In the genomic region with DNA sequence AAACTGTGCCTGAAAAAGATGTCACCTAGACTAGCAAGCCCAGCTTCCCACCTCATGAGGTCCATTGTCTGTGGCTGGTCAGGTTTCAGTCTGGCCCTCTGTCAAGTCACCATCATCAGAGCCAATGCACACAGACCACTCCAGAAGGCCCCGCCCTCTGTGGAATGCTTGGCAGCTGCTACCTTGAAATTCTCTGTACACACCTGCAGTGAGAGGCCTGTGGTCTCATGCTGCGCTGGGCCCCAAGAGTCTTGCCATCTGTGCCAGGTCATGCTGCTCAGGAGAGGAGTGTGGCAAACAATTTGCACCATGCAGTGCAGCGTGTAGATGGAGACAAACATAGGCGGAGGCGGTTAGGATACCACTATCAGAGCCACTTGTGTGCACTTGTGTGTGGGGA, we compare ENCODE assay signal across 11 mouse cellular contexts.
DNase-seq lines count a peak whose midpoint lies in the region; ATAC-seq and TF ChIP-seq lines count a peak whose summit lies in the region.
"Had no signal": no experiment of that assay in that cellular context is flagged by ENCODE, and none has a peak within 500 bp of the region (broad histone marks: within the 10 kb centered on the region; RNA-seq: fewer than 3 reads in every experiment).

No protein-coding gene starts in this region.

- H3K27ac ChIP-seq in limb, embryonic 11.5 days (replicated peaks; ENCODE audit: low read depth, low read length), result no peak overlapping the region
- no peak overlapping the region for H3K27ac ChIP-seq in limb, embryonic 10.5 days
- no peak overlapping the region for H3K27ac ChIP-seq in cerebellum, adult 2 months (ENCODE audit: insufficient read depth, low read length)
- H3K27ac ChIP-seq in embryonic facial prominence, embryonic 14.5 days (replicated peaks; ENCODE audit: low read depth, low read length), result no peak overlapping the region
- H3K27ac ChIP-seq: liver, embryonic 15.5 days had no signal

- no peak overlapping the region for H3K9ac ChIP-seq in limb, embryonic 11.5 days (ENCODE audit: low read length)
- H3K9ac ChIP-seq in embryonic facial prominence, embryonic 14.5 days (ENCODE audit: low read depth, low read length), result no peak overlapping the region
- H3K9ac ChIP-seq: liver, embryonic 15.5 days had no signal

- ATAC-seq in limb, embryonic 11.5 days (ENCODE audit: insufficient number of reproducible peaks, low FRiP score, low TSS enrichment, low read depth), result peak; percentile 69
- ATAC-seq in embryonic facial prominence, embryonic 14.5 days (ENCODE audit: low read depth), result peak; percentile 87
- ATAC-seq in granulocyte monocyte progenitor cell, adult 5-6 weeks (replicated peaks; ENCODE audit: poor library complexity, severe bottlenecking), result no peak

- H3K4me1 ChIP-seq in limb, embryonic 11.5 days (ENCODE audit: control insufficient read depth, insufficient read depth, low read length), result no peaks in the 10 kb centered on the region
- H3K4me1 ChIP-seq in limb, embryonic 10.5 days, result no peaks in the 10 kb centered on the region
- H3K4me1 ChIP-seq in cerebellum, adult 2 months (ENCODE audit: control insufficient read depth, insufficient read depth, low read length), result peaks cover 9% of the 10 kb centered on the region
- peaks cover 4% of the 10 kb centered on the region; the same call in 1 of the 2 replicates for H3K4me1 ChIP-seq in embryonic facial prominence, embryonic 14.5 days (ENCODE audit: control insufficient read depth, insufficient read depth, low read length)
- H3K4me1 ChIP-seq: liver, embryonic 15.5 days had no signal

- no peaks in the 10 kb centered on the region for H3K36me3 ChIP-seq in limb, embryonic 11.5 days (ENCODE audit: control insufficient read depth, insufficient read depth, low read length)
- no peaks in the 10 kb centered on the region for H3K36me3 ChIP-seq in limb, embryonic 10.5 days
- no peaks in the 10 kb centered on the region for H3K36me3 ChIP-seq in embryonic facial prominence, embryonic 14.5 days (ENCODE audit: control insufficient read depth, insufficient read depth, low read length)
- H3K36me3 ChIP-seq: liver, embryonic 15.5 days had no signal

- H3K4me2 ChIP-seq in limb, embryonic 11.5 days (ENCODE audit: low read depth, severe bottlenecking), result no peak overlapping the region
- H3K4me2 ChIP-seq in embryonic facial prominence, embryonic 14.5 days (ENCODE audit: low read depth, low read length), result no peak overlapping the region
- H3K4me2 ChIP-seq: liver, embryonic 15.5 days had no signal

- no peak for TF ChIP-seq POLR2A in cerebellum, adult 2 months (IDR thresholded peaks at IDR 0.05; ENCODE audit: borderline replicate concordance, insufficient read depth, low read length)

- H3K9me3 ChIP-seq in limb, embryonic 11.5 days (ENCODE audit: control insufficient read depth, low read length), result no peaks in the 10 kb centered on the region
- no peaks in the 10 kb centered on the region for H3K9me3 ChIP-seq in limb, embryonic 10.5 days (replicated peaks)
- H3K9me3 ChIP-seq in embryonic facial prominence, embryonic 14.5 days (ENCODE audit: control insufficient read depth, low read length), result no peaks in the 10 kb centered on the region
- H3K9me3 ChIP-seq: liver, embryonic 15.5 days had no signal

- TF ChIP-seq CTCF in cerebellum, adult 2 months (IDR thresholded peaks at IDR 0.05; ENCODE audit: borderline replicate concordance, insufficient read depth, low read depth, low read length), result no peak

- H3K27me3 ChIP-seq in limb, embryonic 11.5 days (ENCODE audit: control insufficient read depth, insufficient read depth, low read length), result no peaks in the 10 kb centered on the region
- H3K27me3 ChIP-seq in limb, embryonic 10.5 days (ENCODE audit: low read depth, poor library complexity, severe bottlenecking), result no peaks in the 10 kb centered on the region
- H3K27me3 ChIP-seq in cerebellum, adult 2 months (ENCODE audit: control insufficient read depth, insufficient read depth, low read length), result no peaks in the 10 kb centered on the region
- no peaks in the 10 kb centered on the region for H3K27me3 ChIP-seq in embryonic facial prominence, embryonic 14.5 days (replicated peaks; ENCODE audit: control insufficient read depth, insufficient read depth, low read length)
- H3K27me3 ChIP-seq: liver, embryonic 15.5 days had no signal

- H3K4me3 ChIP-seq in limb, embryonic 11.5 days (ENCODE audit: low read depth, low read length), result no peak overlapping the region
- no peak overlapping the region for H3K4me3 ChIP-seq in limb, embryonic 10.5 days
- H3K4me3 ChIP-seq in cerebellum, adult 2 months (replicated peaks; ENCODE audit: insufficient read depth, low read depth, low read length), result no peak overlapping the region
- no peak overlapping the region for H3K4me3 ChIP-seq in embryonic facial prominence, embryonic 14.5 days (ENCODE audit: low read depth, low read length)
- H3K4me3 ChIP-seq: liver, embryonic 15.5 days; myocyte had no signal

- 91% methylated on average over 5 of the region's 5 CpGs for WGBS in limb, embryonic 11.5 days
- 95% methylated on average over 5 of the region's 5 CpGs for WGBS in limb, embryonic 10.5 days
- 31% methylated on average over 5 of the region's 5 CpGs for WGBS in cerebellum, adult 2 months
- 88% methylated on average over 5 of the region's 5 CpGs for WGBS in embryonic facial prominence, embryonic 14.5 days

- DNase-seq in limb, embryonic 11.5 days (ENCODE audit: low spot score), result no peak
- DNase-seq in limb, embryonic 10.5 days (ENCODE audit: low spot score), result no peak
- peak; percentile 46 to 65 for DNase-seq in cerebellum, adult 2 months
- peak; percentile 65 for DNase-seq in embryonic facial prominence, embryonic 14.5 days (ENCODE audit: low spot score)
- DNase-seq in lung, postnatal 4 days, result peak; percentile 72 to 87
- DNase-seq in right cerebral cortex, adult 2 months (ENCODE audit: low spot score in 2 of 2), result no peak
- DNase-seq: gastrocnemius, postnatal 36 days; right cerebral cortex, postnatal 25 days had no signal

Comparison
In these comparisons a context has a peak if more than half of its experiments do, and no peak if none do; other contexts are left out.
1. DNase-seq: peak in cerebellum, adult 2 months (2 of 2), embryonic facial prominence, embryonic 14.5 days (single experiment) and lung, postnatal 4 days (2 of 2); none in limb, embryonic 11.5 days (single experiment), limb, embryonic 10.5 days (single experiment) and right cerebral cortex, adult 2 months (0 of 2).